Mouse (Mus musculus) cerebral cortex, adult 2 months (tissue): Measurements from ENCODE around the gene Tada2a.

Experiments
- WGBS: fragments of 180-500 bp; shearing (Covaris S2); methylation state at CpG from one replicate; pipeline ENCODE4 v1.1.7; 2018; 5-methylcytosine and 5-hydroxymethylcytosine counted together

The Tada2a gene

GRCm38 (mm10) chr11:84113623-84114022, 15.8 kb downstream of the Tada2a start:
- 53% methylated on average over 5 of the region's 5 CpGs for WGBS

GRCm38 (mm10) chr11:84107137-84107536, 22.3 kb downstream of the Tada2a start:
- 71% methylated on average over 2 of the region's 2 CpGs for WGBS

GRCm38 (mm10) chr11:84104036-84104435, 25.4 kb downstream of the Tada2a start:
- WGBS = 91% methylated on average over 6 of the region's 6 CpGs

GRCm38 (mm10) chr11:84097251-84097998, 32.0 kb downstream of the Tada2a start:
- WGBS = 34% methylated on average over 5 of the region's 5 CpGs

GRCm38 (mm10) chr11:84095084-84095483, 34.3 kb downstream of the Tada2a start:
- 66% methylated on average over 4 of the region's 4 CpGs for WGBS

- WGBS = 88% methylated on average over 8 of the region's 8 CpGs
Measured at GRCm38 (mm10) chr11:84090572-84090971, 38.8 kb downstream of the Tada2a start.

- 92% methylated on average over 5 of the region's 5 CpGs for WGBS
Measured at GRCm38 (mm10) chr11:84081901-84082300, 47.5 kb downstream of the Tada2a start.

- 80% methylated on average over 3 of the region's 3 CpGs for WGBS
Measured at GRCm38 (mm10) chr11:84080327-84080726, 49.1 kb downstream of the Tada2a start.

- WGBS = 63% methylated on average over 4 of the region's 4 CpGs
Measured at GRCm38 (mm10) chr11:84079887-84080286, 49.5 kb downstream of the Tada2a start.

GRCm38 (mm10) chr11:84079361-84079760, 50.0 kb downstream of the Tada2a start:
- 74% methylated on average over 11 of the region's 11 CpGs for WGBS

- WGBS = 50% methylated on average over 9 of the region's 9 CpGs
Measured at GRCm38 (mm10) chr11:84078601-84079000, 50.8 kb downstream of the Tada2a start.

GRCm38 (mm10) chr11:84077008-84077407, 52.4 kb downstream of the Tada2a start:
- 38% methylated on average over 2 of the region's 2 CpGs for WGBS

GRCm38 (mm10) chr11:84073816-84074764, 55.3 kb downstream of the Tada2a start:
- 37% methylated on average over 7 of the region's 7 CpGs for WGBS

GRCm38 (mm10) chr11:84072904-84073651, 56.3 kb downstream of the Tada2a start:
- 26% methylated on average over 9 of the region's 9 CpGs for WGBS

GRCm38 (mm10) chr11:84069034-84069370, 60.4 kb downstream of the Tada2a start, which contains the start of gene Dusp14:
Gene Dusp14, minus strand, starts transcription at chr11:84069261.
- 15% methylated on average over 11 of the region's 11 CpGs for WGBS

GRCm38 (mm10) chr11:84068191-84069033, 61.0 kb downstream of the Tada2a start:
- WGBS = 1% methylated on average over 63 of the region's 63 CpGs

- WGBS = 2% methylated on average over 21 of the region's 21 CpGs
Measured at GRCm38 (mm10) chr11:84067720-84068190, 61.6 kb downstream of the Tada2a start.

GRCm38 (mm10) chr11:84066927-84067645, 62.3 kb downstream of the Tada2a start:
- 11% methylated on average over 18 of the region's 18 CpGs for WGBS

- 8% methylated on average over 11 of the region's 11 CpGs for WGBS
Measured at GRCm38 (mm10) chr11:84066071-84066481, 63.3 kb downstream of the Tada2a start.

GRCm38 (mm10) chr11:84063631-84064209, 65.7 kb downstream of the Tada2a start:
- WGBS = 80% methylated on average over 3 of the region's 3 CpGs
